Mouse (Mus musculus): ENCODE results near the gene H13. TPM values are rescaled to one million over a fixed set of nuclear protein-coding genes. Genes with fewer than 3 reads are reported as not detected.

Gene H13
- total and polyA plus RNA-seq, 2 experiments from 2014 or later = 166 to 177 TPM

GRCm38 (mm10) chr2:152675252-152675791 is 6.1 kb downstream of the H13 start:
- WGBS = 77% methylated on average over 13 of the region's 13 CpGs
- Histone ChIP-seq H3K9me3 (ENCODE audit: low read length) (no peaks in the 10 kb centered on the region), H3K27me3 (ENCODE audit: insufficient read depth, low read length) (no peaks in the 10 kb centered on the region), H3K36me3 (ENCODE audit: insufficient read depth) (peaks cover 58% of the 10 kb centered on the region), H3K9ac (no peak overlapping the region), H3K4me3 (ENCODE audit: low read depth, low read length) (no peak overlapping the region), H3K27ac (ENCODE audit: low read depth, low read length) (no peak overlapping the region), H3K4me2 (ENCODE audit: low read depth) (no peak overlapping the region), H3K4me1 (ENCODE audit: insufficient read depth) (peaks cover 20% of the 10 kb centered on the region)
- ATAC-seq (no peak), DNase-seq (no peak)
- TF ChIP-seq CTCF (IDR thresholded peaks at IDR 0.05; ENCODE audit: low read depth) = no peak

- peak; percentile 88 for ATAC-seq
- no peaks in the 10 kb centered on the region for H3K4me1 ChIP-seq (ENCODE audit: insufficient read depth)
- no peaks in the 10 kb centered on the region for H3K27me3 ChIP-seq (ENCODE audit: insufficient read depth, low read length)
- no peaks in the 10 kb centered on the region for H3K9me3 ChIP-seq (ENCODE audit: low read length)
- H3K36me3 ChIP-seq (ENCODE audit: insufficient read depth) = peaks cover 79% of the 10 kb centered on the region
- no peak overlapping the region for H3K9ac ChIP-seq
- DNase-seq = peak; percentile 73
- TF ChIP-seq CTCF (IDR thresholded peaks at IDR 0.05; ENCODE audit: low read depth) = peak; percentile 89
- 41% methylated on average over 3 of the region's 3 CpGs for WGBS
- no peak overlapping the region for H3K27ac ChIP-seq (ENCODE audit: low read depth, low read length)
- no peak overlapping the region for H3K4me2 ChIP-seq (ENCODE audit: low read depth)
- no peak overlapping the region for H3K4me3 ChIP-seq (ENCODE audit: low read depth, low read length)
Measured at GRCm38 (mm10) chr2:152678302-152678701, 9.0 kb downstream of the H13 start.

GRCm38 (mm10) chr2:152678925-152679324 is 9.7 kb downstream of the H13 start:
- ATAC-seq (no peak), DNase-seq (no peak)
- Histone ChIP-seq H3K9ac (no peak overlapping the region), H3K4me1 (ENCODE audit: insufficient read depth) (no peaks in the 10 kb centered on the region), H3K9me3 (ENCODE audit: low read length) (no peaks in the 10 kb centered on the region), H3K27me3 (ENCODE audit: insufficient read depth, low read length) (no peaks in the 10 kb centered on the region), H3K27ac (ENCODE audit: low read depth, low read length) (no peak overlapping the region), H3K4me2 (ENCODE audit: low read depth) (no peak overlapping the region), H3K36me3 (ENCODE audit: insufficient read depth) (peaks cover 86% of the 10 kb centered on the region), H3K4me3 (ENCODE audit: low read depth, low read length) (no peak overlapping the region)
- TF ChIP-seq CTCF (IDR thresholded peaks at IDR 0.05; ENCODE audit: low read depth) = no peak
- 73% methylated on average over 5 of the region's 5 CpGs for WGBS

GRCm38 (mm10) chr2:152679701-152680355 is 10.6 kb downstream of the H13 start:
- WGBS = 53% methylated on average over 8 of the region's 8 CpGs
- H3K27ac ChIP-seq (ENCODE audit: low read depth, low read length) = no peak overlapping the region
- 0 out of 2 replicates have a peak overlapping the region, but pooled peaks have one; percentile 3 for H3K9ac ChIP-seq
- H3K4me1 ChIP-seq (ENCODE audit: insufficient read depth) = no peaks in the 10 kb centered on the region
- H3K36me3 ChIP-seq (ENCODE audit: insufficient read depth) = peaks cover 92% of the 10 kb centered on the region
- no peaks in the 10 kb centered on the region for H3K27me3 ChIP-seq (ENCODE audit: insufficient read depth, low read length)
- no peak overlapping the region for H3K4me2 ChIP-seq (ENCODE audit: low read depth)
- ATAC-seq (peak; percentile 23; the same call in 1 of the 2 replicates), DNase-seq (no peak)
- no peak overlapping the region for H3K4me3 ChIP-seq (ENCODE audit: low read depth, low read length)
- H3K9me3 ChIP-seq (ENCODE audit: low read length) = no peaks in the 10 kb centered on the region
- TF ChIP-seq CTCF (IDR thresholded peaks at IDR 0.05; ENCODE audit: low read depth) = no peak

- Histone ChIP-seq H3K9me3 (ENCODE audit: low read length) (no peaks in the 10 kb centered on the region), H3K27me3 (ENCODE audit: insufficient read depth, low read length) (no peaks in the 10 kb centered on the region), H3K27ac (ENCODE audit: low read depth, low read length) (no peak overlapping the region), H3K4me1 (ENCODE audit: insufficient read depth) (no peaks in the 10 kb centered on the region), H3K36me3 (ENCODE audit: insufficient read depth) (peaks cover 92% of the 10 kb centered on the region), H3K9ac (no peak overlapping the region), H3K4me2 (ENCODE audit: low read depth) (no peak overlapping the region), H3K4me3 (ENCODE audit: low read depth, low read length) (no peak overlapping the region)
- ATAC-seq (no peak), DNase-seq (no peak)
- no peak for TF ChIP-seq CTCF (IDR thresholded peaks at IDR 0.05; ENCODE audit: low read depth)
- WGBS = 93% methylated on average over 5 of the region's 5 CpGs
Measured at GRCm38 (mm10) chr2:152683086-152683485, 13.8 kb downstream of the H13 start.

GRCm38 (mm10) chr2:152686399-152686798 is 17.1 kb downstream of the H13 start:
- 0 out of 2 replicates have a peak overlapping the region, but pooled peaks have one; percentile 5 for H3K4me3 ChIP-seq (ENCODE audit: low read depth, low read length)
- H3K9me3 ChIP-seq (ENCODE audit: low read length) = no peaks in the 10 kb centered on the region
- 58% methylated on average over 12 of the region's 12 CpGs for WGBS
- peak overlapping the region; percentile 66 for H3K27ac ChIP-seq (ENCODE audit: low read depth, low read length)
- no peaks in the 10 kb centered on the region for H3K27me3 ChIP-seq (ENCODE audit: insufficient read depth, low read length)
- peak; percentile 4; the same call in 1 of the 2 replicates for ATAC-seq
- peak overlapping the region; percentile 36; the same call in 1 of the 2 replicates for H3K9ac ChIP-seq
- H3K4me1 ChIP-seq (ENCODE audit: insufficient read depth) = no peaks in the 10 kb centered on the region
- H3K4me2 ChIP-seq (ENCODE audit: low read depth) = peak overlapping the region; percentile 23
- TF ChIP-seq CTCF (IDR thresholded peaks at IDR 0.05; ENCODE audit: low read depth) = no peak
- H3K36me3 ChIP-seq (ENCODE audit: insufficient read depth) = peaks cover 89% of the 10 kb centered on the region
- no peak for DNase-seq

GRCm38 (mm10) chr2:152686806-152687267 is 17.6 kb downstream of the H13 start, which contains the start of gene Mcts2:
Gene Mcts2 (plus strand): TSS chr2:152687035.
- Histone ChIP-seq H3K9me3 (ENCODE audit: low read length) (no peaks in the 10 kb centered on the region), H3K4me1 (ENCODE audit: insufficient read depth) (no peaks in the 10 kb centered on the region), H3K36me3 (ENCODE audit: insufficient read depth) (peaks cover 85% of the 10 kb centered on the region), H3K9ac (peak within 1 kb of the TSS; percentile 44), H3K27ac (ENCODE audit: low read depth, low read length) (peak within 1 kb of the TSS; percentile 66), H3K4me2 (ENCODE audit: low read depth) (peak within 1 kb of the TSS; percentile 54), H3K4me3 (ENCODE audit: low read depth, low read length) (peak within 1 kb of the TSS; percentile 44), H3K27me3 (ENCODE audit: insufficient read depth, low read length) (no peaks in the 10 kb centered on the region)
- WGBS = 47% methylated on average over 45 of the region's 45 CpGs
- DNase-seq = peak; percentile 96
- ATAC-seq = peak; percentile 96
- no peak for TF ChIP-seq CTCF (IDR thresholded peaks at IDR 0.05; ENCODE audit: low read depth)
